Comparison of ENCODE assay signal across 14 mouse cellular contexts in genomic region chr10:60914391-60914790, GRCm38 (mm10).
DNase-seq lines count a peak whose midpoint lies in the region; ATAC-seq and TF ChIP-seq lines count a peak whose summit lies in the region.
"Had no signal": no experiment of that assay in that cellular context is flagged by ENCODE, and none has a peak within 500 bp of the region (broad histone marks: within the 10 kb centered on the region; RNA-seq: fewer than 3 reads in every experiment).

No protein-coding gene starts in this region.

- H3K4me3 ChIP-seq in lung, postnatal 0 days (ENCODE audit: low read depth, low read length), result no peak overlapping the region
- no peak overlapping the region for H3K4me3 ChIP-seq in lung, adult 2 months (replicated peaks; ENCODE audit: extremely low read depth, low read depth, low read length)
- H3K4me3 ChIP-seq in thymus, adult 2 months (ENCODE audit: control insufficient read depth, insufficient read depth, low read length), result no peak overlapping the region
- H3K4me3 ChIP-seq: gastrocnemius, adult 2 months; heart, embryonic 13.5 days; neural tube, embryonic 12.5 days had no signal

- DNase-seq in adrenal gland, postnatal 14 days, result peak; percentile 59
- DNase-seq in adrenal gland, adult (ENCODE audit: inconsistent age in 2 of 2, low spot score in 1 of 2), result no peak
- DNase-seq in lung, postnatal 0 days (ENCODE audit: low spot score), result peak; percentile 57
- DNase-seq in lung, adult 2 months, result no peak
- peak; percentile 80 for DNase-seq in embryo, embryonic 10 days (ENCODE audit: low spot score)
- peak; percentile 81 for DNase-seq in mesoderm, embryonic 11.5 days (ENCODE audit: low read depth, low spot score)
- no peak for DNase-seq in gastrocnemius, postnatal 10 days
- DNase-seq in thymus, adult 2 months, result no peak
- DNase-seq: B cell, adult 2 months; gastrocnemius, adult 2 months had no signal

- H3K27me3 ChIP-seq in lung, postnatal 0 days (replicated peaks; ENCODE audit: insufficient read depth, low read length), result no peaks in the 10 kb centered on the region
- no peaks in the 10 kb centered on the region for H3K27me3 ChIP-seq in thymus, adult 2 months (ENCODE audit: control insufficient read depth, insufficient read depth, low read length)

- H3K4me2 ChIP-seq in lung, postnatal 0 days (replicated peaks; ENCODE audit: low read depth, low read length), result no peak overlapping the region
- H3K4me2 ChIP-seq: heart, embryonic 13.5 days; midbrain, embryonic 11.5 days; neural tube, embryonic 12.5 days had no signal

- H3K9me3 ChIP-seq in lung, postnatal 0 days (ENCODE audit: low read length), result no peaks in the 10 kb centered on the region
- H3K9me3 ChIP-seq: heart, embryonic 13.5 days; neural tube, embryonic 12.5 days had no signal

- H3K27ac ChIP-seq in lung, postnatal 0 days (ENCODE audit: low read length), result no peak overlapping the region
- H3K27ac ChIP-seq in thymus, adult 2 months (ENCODE audit: control insufficient read depth, insufficient read depth, low read length), result no peak overlapping the region
- H3K27ac ChIP-seq: gastrocnemius, adult 2 months; heart, embryonic 13.5 days; liver, embryonic 14.5 days; neural tube, embryonic 12.5 days had no signal

- no peak for TF ChIP-seq EP300 in lung, postnatal 0 days (IDR thresholded peaks at IDR 0.05)

- H3K36me3 ChIP-seq in lung, postnatal 0 days (ENCODE audit: insufficient read depth, low read length), result no peaks in the 10 kb centered on the region
- no peaks in the 10 kb centered on the region for H3K36me3 ChIP-seq in thymus, adult 2 months (ENCODE audit: control insufficient read depth, insufficient read depth, low read length)
- H3K36me3 ChIP-seq: heart, embryonic 13.5 days; neural tube, embryonic 12.5 days had no signal

- H3K9ac ChIP-seq in lung, postnatal 0 days (replicated peaks; ENCODE audit: low read depth), result no peak overlapping the region
- H3K9ac ChIP-seq: heart, embryonic 13.5 days; liver, embryonic 14.5 days; neural tube, embryonic 12.5 days had no signal

- 22% methylated on average over 7 of the region's 7 CpGs for WGBS in lung, postnatal 0 days
- 19% methylated on average over 7 of the region's 7 CpGs for WGBS in lung, adult 2 months
- 28% methylated on average over 7 of the region's 7 CpGs for WGBS in thymus, adult 2 months

- ATAC-seq in lung, postnatal 0 days, result no peak

- TF ChIP-seq CTCF in lung, postnatal 0 days (IDR thresholded peaks at IDR 0.05), result no peak
- no peak for TF ChIP-seq CTCF in lung, adult 2 months (IDR thresholded peaks at IDR 0.05; ENCODE audit: insufficient read depth, low read length)
- no peak for TF ChIP-seq CTCF in thymus, adult 2 months (IDR thresholded peaks at IDR 0.05; ENCODE audit: borderline replicate concordance, control insufficient read depth, extremely low read depth, insufficient read depth, low read length, poor library complexity)

- TF ChIP-seq POLR2A in lung, adult 2 months (IDR thresholded peaks at IDR 0.05; ENCODE audit: borderline replicate concordance, extremely low read depth, low read depth, low read length), result no peak
- TF ChIP-seq POLR2A in thymus, adult 2 months (IDR thresholded peaks at IDR 0.05; ENCODE audit: control insufficient read depth, extremely low read depth, insufficient read depth, low read length, poor library complexity), result no peak

- H3K4me1 ChIP-seq in lung, postnatal 0 days (ENCODE audit: insufficient read depth, low read depth, low read length), result no peaks in the 10 kb centered on the region
- H3K4me1 ChIP-seq in lung, adult 2 months (ENCODE audit: control insufficient read depth, insufficient read depth, low read length), result no peaks in the 10 kb centered on the region
- H3K4me1 ChIP-seq in thymus, adult 2 months (replicated peaks; ENCODE audit: control insufficient read depth, insufficient read depth, low read length), result no peaks in the 10 kb centered on the region

Comparison
In these comparisons a context has a peak if more than half of its experiments do, and no peak if none do; other contexts are left out.
1. DNase-seq: peak in adrenal gland, postnatal 14 days (single experiment), lung, postnatal 0 days (single experiment), embryo, embryonic 10 days (single experiment) and mesoderm, embryonic 11.5 days (single experiment); none in adrenal gland, adult (0 of 2), lung, adult 2 months (single experiment), gastrocnemius, postnatal 10 days (single experiment) and thymus, adult 2 months (single experiment).